Mouse (Mus musculus) forebrain, embryonic 16.5 days (tissue): ENCODE measurements at regions not wholly inside any gene's neighbourhood (a gene's known extent, or its start where the extent isn't known, plus 50 kb on each side); places are given as distances from the start of the nearest gene placed in this dataset.
A peak's percentile ranks its signal among the peaks of the same experiment; 100 is the strongest.

Experiments used
- ATAC-seq: fragments of 200-750 bp; cut with Nextera tagmentation; 2 replicates; pipeline ENCODE4 v1.8.0; 2017; ENCODE audit warnings: mild to moderate bottlenecking, moderate library complexity
- H3K27ac ChIP-seq: fragments of 300-500 bp; sonication (generic); 2 replicates; pipeline ENCODE4 v1.5.1; 2014; ENCODE audit warnings: low read length, control low read depth
- H3K27me3 ChIP-seq: fragments of 300-500 bp; sonication (generic); replicated peaks from 2 replicates; pipeline ENCODE4 v1.6.1; 2014; ENCODE audit warnings: low read length; ENCODE audit not compliant: control insufficient read depth, insufficient read depth
- H3K36me3 ChIP-seq: fragments of 300-500 bp; sonication (generic); 2 replicates; pipeline ENCODE4 v1.6.1; 2014; ENCODE audit not compliant: control insufficient read depth, insufficient read depth
- H3K4me1 ChIP-seq: fragments of 300-500 bp; sonication (generic); replicated peaks from 2 replicates; pipeline ENCODE4 v1.6.1; 2014; ENCODE audit warnings: low read length; ENCODE audit not compliant: control insufficient read depth, insufficient read depth
- H3K4me2 ChIP-seq: fragments of 300-500 bp; sonication (generic); 2 replicates; pipeline ENCODE4 v1.6.1; 2014; ENCODE audit warnings: mild to moderate bottlenecking, low read length, control low read depth
- H3K4me3 ChIP-seq: fragments of 300-500 bp; sonication (generic); replicated peaks from 2 replicates; pipeline ENCODE4 v1.5.1; 2014; ENCODE audit warnings: mild to moderate bottlenecking, low read length, control low read depth
- H3K9ac ChIP-seq: fragments of 300-500 bp; sonication (generic); replicated peaks from 2 replicates; pipeline ENCODE4 v1.6.1; 2014; ENCODE audit warnings: low read depth, low read length, control low read depth
- H3K9me3 ChIP-seq: fragments of 300-500 bp; sonication (generic); 2 replicates; pipeline ENCODE4 v1.6.1; 2016; ENCODE audit warnings: low read length; ENCODE audit not compliant: control insufficient read depth
- WGBS: fragments of 180-500 bp; shearing (Covaris S2); extraction: QIAGEN DNeasy Blood & Tissue Kit; methylation state at CpG from one replicate; pipeline ENCODE4 v1.1.7; 2014; 5-methylcytosine and 5-hydroxymethylcytosine counted together

DNA sequence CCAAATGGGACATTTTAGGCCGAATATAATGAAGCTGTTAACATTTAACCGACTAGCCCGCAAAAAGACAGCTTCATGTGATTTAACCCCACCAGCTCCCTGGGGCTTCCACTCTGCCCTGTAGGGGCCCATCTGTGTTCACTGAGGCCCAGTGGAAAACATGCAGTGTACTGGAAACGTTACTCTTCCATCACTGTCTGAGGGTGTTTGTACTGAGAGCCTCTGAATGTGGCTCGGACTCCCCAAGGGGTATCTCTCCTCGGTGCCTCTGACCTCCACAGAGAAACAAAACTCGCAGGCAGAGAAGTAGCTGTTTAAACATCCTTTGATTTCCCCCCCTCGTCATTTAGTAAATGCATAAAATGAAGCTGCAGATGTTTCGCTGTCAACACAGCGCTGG, 263.6 kb upstream of the Sall1 start:
- peak overlapping the region; percentile 16; the same call in 1 of the 2 replicates for H3K27ac ChIP-seq
- no peak overlapping the region for H3K4me2 ChIP-seq
- ATAC-seq, result no peak
- no peaks in the 10 kb centered on the region for H3K36me3 ChIP-seq
- H3K4me3 ChIP-seq, result no peak overlapping the region
- H3K9me3 ChIP-seq, result no peaks in the 10 kb centered on the region
- H3K9ac ChIP-seq, result 0 out of 2 replicates have a peak overlapping the region, but pooled peaks have one; percentile 15
- H3K27me3 ChIP-seq, result no peaks in the 10 kb centered on the region; the same call in 1 of the 2 replicates
- WGBS, result 19% methylated on average over 10 of the region's 10 CpGs
- peaks cover 32% of the 10 kb centered on the region for H3K4me1 ChIP-seq

DNA sequence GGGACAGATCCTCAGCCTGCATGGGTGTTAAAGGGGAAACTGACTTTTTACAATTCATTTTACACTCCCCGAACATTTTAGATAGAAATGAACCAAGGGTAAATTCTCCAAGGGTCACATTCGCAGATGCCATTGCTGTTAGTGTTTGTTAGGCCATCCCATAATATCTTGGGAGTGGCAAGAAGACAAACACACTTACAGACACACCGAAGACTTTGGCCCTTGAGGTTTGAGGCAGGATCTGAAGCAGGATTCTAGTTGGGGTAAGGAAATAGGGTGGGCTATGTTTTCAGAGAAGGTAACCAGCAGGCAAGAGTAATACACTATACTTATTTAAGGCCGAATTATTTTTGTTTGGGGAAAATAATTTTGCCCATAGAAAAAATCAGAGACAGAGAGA, 263.1 kb upstream of the Sall1 start:
- no peak overlapping the region for H3K27ac ChIP-seq
- no peaks in the 10 kb centered on the region for H3K36me3 ChIP-seq
- peaks cover 32% of the 10 kb centered on the region for H3K4me1 ChIP-seq
- H3K27me3 ChIP-seq, result no peaks in the 10 kb centered on the region; the same call in 1 of the 2 replicates
- WGBS, result 81% methylated on average over 4 of the region's 4 CpGs
- no peak overlapping the region for H3K4me3 ChIP-seq
- no peak overlapping the region for H3K4me2 ChIP-seq
- ATAC-seq, result no peak
- no peak overlapping the region for H3K9ac ChIP-seq
- no peaks in the 10 kb centered on the region for H3K9me3 ChIP-seq

GRCm38 (mm10) chr8:89304116-89304515, 260.2 kb upstream of the Sall1 start:
- 46% methylated on average over 10 of the region's 10 CpGs for WGBS
- no peak overlapping the region for H3K4me2 ChIP-seq
- H3K4me3 ChIP-seq, result no peak overlapping the region
- H3K4me1 ChIP-seq, result peaks cover 17% of the 10 kb centered on the region
- no peaks in the 10 kb centered on the region for H3K27me3 ChIP-seq
- H3K27ac ChIP-seq, result no peak overlapping the region
- no peak overlapping the region for H3K9ac ChIP-seq
- no peaks in the 10 kb centered on the region for H3K36me3 ChIP-seq
- H3K9me3 ChIP-seq, result no peaks in the 10 kb centered on the region
- no peak for ATAC-seq

- Histone ChIP-seq H3K4me1 (peaks cover 10% of the 10 kb centered on the region), H3K27ac (no peak overlapping the region), H3K9ac (no peak overlapping the region), H3K36me3 (no peaks in the 10 kb centered on the region), H3K9me3 (no peaks in the 10 kb centered on the region), H3K4me2 (no peak overlapping the region), H3K4me3 (no peak overlapping the region), H3K27me3 (no peaks in the 10 kb centered on the region)
- no peak for ATAC-seq
- WGBS, result 82% methylated on average over 4 of the region's 4 CpGs
Observed at GRCm38 (mm10) chr8:89303326-89303725, 259.4 kb upstream of the Sall1 start.

- ATAC-seq, result no peak
- Histone ChIP-seq H3K4me1 (no peaks in the 10 kb centered on the region), H3K27me3 (no peaks in the 10 kb centered on the region), H3K9me3 (no peaks in the 10 kb centered on the region), H3K4me2 (no peak overlapping the region), H3K27ac (no peak overlapping the region), H3K4me3 (no peak overlapping the region), H3K36me3 (no peaks in the 10 kb centered on the region), H3K9ac (no peak overlapping the region)
- WGBS, result 95% methylated on average over 4 of the region's 4 CpGs
Observed at GRCm38 (mm10) chr8:89299637-89300036, 255.7 kb upstream of the Sall1 start.

- H3K4me2 ChIP-seq, result no peak overlapping the region
- H3K27me3 ChIP-seq, result no peaks in the 10 kb centered on the region
- no peaks in the 10 kb centered on the region for H3K4me1 ChIP-seq
- H3K9ac ChIP-seq, result no peak overlapping the region
- 45% methylated on average over 5 of the region's 5 CpGs for WGBS
- no peaks in the 10 kb centered on the region for H3K9me3 ChIP-seq
- H3K36me3 ChIP-seq, result no peaks in the 10 kb centered on the region
- ATAC-seq, result no peak
- no peak overlapping the region for H3K4me3 ChIP-seq
- no peak overlapping the region for H3K27ac ChIP-seq
Observed at GRCm38 (mm10) chr8:89295686-89296085, 251.7 kb upstream of the Sall1 start.

DNA sequence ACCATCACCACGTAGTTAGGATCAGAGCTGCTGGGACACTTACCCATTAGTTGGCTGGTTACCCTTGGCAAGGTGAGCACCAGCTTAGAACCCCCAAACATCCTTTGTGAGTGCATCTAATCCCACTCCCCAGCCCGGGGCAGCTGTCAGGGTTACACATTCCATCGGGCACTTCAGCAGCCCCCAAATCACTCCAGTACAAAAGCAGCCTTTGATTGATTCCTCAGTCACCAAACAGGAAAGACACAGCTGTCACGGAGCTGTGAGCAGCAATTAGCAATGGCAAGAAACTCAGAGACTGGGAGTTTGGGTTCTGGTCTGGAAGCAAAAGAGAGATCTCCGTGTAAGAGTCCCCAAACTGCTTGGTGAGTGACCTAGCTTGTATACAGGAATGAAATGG, 245.1 kb upstream of the Sall1 start:
- H3K27ac ChIP-seq, result no peak overlapping the region
- H3K27me3 ChIP-seq, result no peaks in the 10 kb centered on the region
- H3K4me1 ChIP-seq, result peaks cover 7% of the 10 kb centered on the region
- peaks cover 4% of the 10 kb centered on the region; the same call in 1 of the 2 replicates for H3K9me3 ChIP-seq
- no peak overlapping the region for H3K4me3 ChIP-seq
- 1% methylated on average over 5 of the region's 5 CpGs for WGBS
- H3K9ac ChIP-seq, result no peak overlapping the region; the same call in 1 of the 2 replicates
- ATAC-seq, result no peak
- no peaks in the 10 kb centered on the region for H3K36me3 ChIP-seq
- no peak overlapping the region for H3K4me2 ChIP-seq

GRCm38 (mm10) chr8:89284871-89285564, 241.1 kb upstream of the Sall1 start:
- Histone ChIP-seq H3K27ac (no peak overlapping the region), H3K9ac (no peak overlapping the region), H3K9me3 (peaks cover 4% of the 10 kb centered on the region; the same call in 1 of the 2 replicates), H3K36me3 (no peaks in the 10 kb centered on the region), H3K4me1 (peaks cover 7% of the 10 kb centered on the region), H3K4me2 (no peak overlapping the region), H3K4me3 (no peak overlapping the region), H3K27me3 (no peaks in the 10 kb centered on the region)
- ATAC-seq, result no peak
- WGBS, result 57% methylated on average over 14 of the region's 14 CpGs

DNA sequence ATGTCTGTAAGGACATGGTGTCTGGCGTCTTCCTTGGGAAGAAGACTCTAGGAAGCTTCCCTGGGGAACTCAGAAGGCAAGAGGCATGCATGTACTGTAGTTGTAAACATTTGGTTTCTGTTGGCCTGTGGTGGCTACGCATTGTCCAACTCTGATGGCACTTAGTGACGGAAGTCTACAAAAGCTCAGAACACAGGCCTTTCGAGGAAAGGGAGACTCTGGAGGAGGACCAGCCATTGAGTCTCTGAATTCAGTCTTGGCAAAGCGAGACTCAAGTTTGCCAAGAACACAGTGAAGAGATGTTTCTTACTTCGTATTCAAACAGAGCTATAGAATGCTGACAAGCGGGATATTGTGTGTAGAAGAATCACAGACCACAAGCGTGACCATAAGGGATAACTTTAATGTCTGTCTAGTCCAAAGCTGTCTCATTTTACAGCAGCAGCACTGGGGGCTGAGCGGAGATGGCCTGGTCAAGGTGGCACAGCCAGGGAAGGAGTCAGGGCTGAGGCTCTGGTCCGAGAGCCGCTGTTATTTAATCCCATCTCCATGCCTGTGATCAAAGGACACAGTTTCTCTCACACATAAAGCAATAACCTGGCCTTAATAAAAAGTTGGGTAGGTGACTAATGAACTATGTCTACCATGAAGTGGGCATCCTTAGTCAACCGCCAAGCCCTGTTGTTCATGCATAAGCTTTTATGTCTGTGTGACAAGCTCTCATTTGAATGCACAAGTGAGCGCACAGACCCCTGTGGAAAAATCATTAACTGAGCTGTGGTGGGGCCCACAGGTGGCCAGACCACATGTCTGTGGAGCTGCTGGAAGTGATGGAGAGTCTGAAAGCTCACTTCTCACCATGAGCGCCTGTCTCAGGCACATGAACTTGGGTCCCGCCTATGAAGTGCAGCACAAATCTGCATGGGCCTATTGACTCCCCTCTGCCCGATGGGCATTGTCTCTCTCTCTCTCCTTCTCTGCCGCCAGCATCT, 239.4 kb upstream of the Sall1 start:
- Histone ChIP-seq H3K9ac (no peak overlapping the region), H3K4me1 (no peaks in the 10 kb centered on the region), H3K36me3 (no peaks in the 10 kb centered on the region), H3K27ac (no peak overlapping the region), H3K4me2 (no peak overlapping the region), H3K27me3 (no peaks in the 10 kb centered on the region), H3K4me3 (no peak overlapping the region), H3K9me3 (peaks cover 4% of the 10 kb centered on the region; the same call in 1 of the 2 replicates)
- no peak for ATAC-seq
- 85% methylated on average over 17 of the region's 17 CpGs for WGBS
